Mouse (Mus musculus): ENCODE data around the gene Gng2. TPM values are rescaled to one million over a fixed set of nuclear protein-coding genes. Genes with fewer than 3 reads are reported as not detected.

Gng2 gene
- polyA plus RNA-seq, 1 experiment from 2014 or later: 423 TPM

GRCm38 (mm10) chr14:19986614-19987357 lies 9.4 kb upstream of the Gng2 start:
- peak overlapping the region; percentile 57 for H3K9ac ChIP-seq (replicated peaks; ENCODE audit: low read length)
- under 1% methylated on average over 13 of the region's 13 CpGs for WGBS
- no peaks in the 10 kb centered on the region for H3K36me3 ChIP-seq (ENCODE audit: control insufficient read depth, insufficient read depth, low read length)
- DNase-seq: peak; percentile 98
- H3K4me1 ChIP-seq (ENCODE audit: control insufficient read depth, insufficient read depth, low read length): peaks cover 37% of the 10 kb centered on the region
- no peaks in the 10 kb centered on the region for H3K9me3 ChIP-seq (ENCODE audit: control insufficient read depth, low read length)
- peak overlapping the region; percentile 61 for H3K4me2 ChIP-seq (ENCODE audit: low read length)
- H3K4me3 ChIP-seq (replicated peaks; ENCODE audit: low read depth, low read length): peak overlapping the region; percentile 25
- peak overlapping the region; percentile 99 for H3K27ac ChIP-seq (replicated peaks; ENCODE audit: low read depth, low read length)
- H3K27me3 ChIP-seq (ENCODE audit: control insufficient read depth, insufficient read depth, low read length): no peaks in the 10 kb centered on the region
- peak; percentile 94 for ATAC-seq (ENCODE audit: low FRiP score, low TSS enrichment)

DNA sequence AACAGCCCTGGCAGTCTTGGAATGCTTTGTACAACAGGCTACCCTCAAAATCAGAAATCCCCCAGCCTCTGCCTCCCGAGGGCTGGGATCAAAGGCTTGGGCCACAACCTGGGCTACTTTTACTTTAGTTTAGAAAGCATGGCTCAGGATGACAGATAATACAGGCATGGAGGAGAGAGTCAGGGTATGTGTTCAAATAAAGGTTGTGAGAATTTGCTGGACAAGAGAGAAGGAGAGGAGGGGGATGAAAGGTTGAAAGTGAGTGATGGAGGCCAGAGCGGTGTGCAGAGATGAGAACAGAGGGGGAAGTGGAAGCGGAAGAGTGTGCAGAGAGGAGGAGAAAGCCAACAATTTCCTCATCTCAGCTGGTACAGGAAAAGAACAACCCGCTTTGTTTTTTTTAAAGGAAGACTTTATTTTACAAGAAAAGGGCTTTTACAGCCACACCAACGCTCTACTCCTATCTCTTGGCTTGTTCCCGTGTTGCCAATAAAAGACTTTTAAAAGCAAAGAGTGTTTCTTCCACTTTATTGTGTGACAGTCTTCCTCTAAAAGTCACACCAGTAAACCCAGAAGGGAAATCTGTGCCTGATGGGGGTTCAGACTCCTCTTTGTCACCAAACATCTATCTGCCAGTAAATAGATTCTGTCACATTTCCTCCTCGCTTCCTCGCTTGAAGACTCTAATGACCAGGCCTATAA lies 8.6 kb upstream of the Gng2 start:
- H3K4me2 ChIP-seq (ENCODE audit: low read length): peak overlapping the region; percentile 61
- ATAC-seq (ENCODE audit: low FRiP score, low TSS enrichment) (no peak), DNase-seq (no peak)
- H3K4me3 ChIP-seq (replicated peaks; ENCODE audit: low read depth, low read length): peak overlapping the region; percentile 25; the same call in 1 of the 2 replicates
- peak overlapping the region; percentile 57 for H3K9ac ChIP-seq (replicated peaks; ENCODE audit: low read length)
- peak overlapping the region; percentile 99 for H3K27ac ChIP-seq (replicated peaks; ENCODE audit: low read depth, low read length)
- H3K9me3 ChIP-seq (ENCODE audit: control insufficient read depth, low read length): no peaks in the 10 kb centered on the region
- 19% methylated on average over 8 of the region's 8 CpGs for WGBS
- H3K36me3 ChIP-seq (ENCODE audit: control insufficient read depth, insufficient read depth, low read length): no peaks in the 10 kb centered on the region
- H3K4me1 ChIP-seq (ENCODE audit: control insufficient read depth, insufficient read depth, low read length): peaks cover 37% of the 10 kb centered on the region
- no peaks in the 10 kb centered on the region for H3K27me3 ChIP-seq (ENCODE audit: control insufficient read depth, insufficient read depth, low read length)

DNA sequence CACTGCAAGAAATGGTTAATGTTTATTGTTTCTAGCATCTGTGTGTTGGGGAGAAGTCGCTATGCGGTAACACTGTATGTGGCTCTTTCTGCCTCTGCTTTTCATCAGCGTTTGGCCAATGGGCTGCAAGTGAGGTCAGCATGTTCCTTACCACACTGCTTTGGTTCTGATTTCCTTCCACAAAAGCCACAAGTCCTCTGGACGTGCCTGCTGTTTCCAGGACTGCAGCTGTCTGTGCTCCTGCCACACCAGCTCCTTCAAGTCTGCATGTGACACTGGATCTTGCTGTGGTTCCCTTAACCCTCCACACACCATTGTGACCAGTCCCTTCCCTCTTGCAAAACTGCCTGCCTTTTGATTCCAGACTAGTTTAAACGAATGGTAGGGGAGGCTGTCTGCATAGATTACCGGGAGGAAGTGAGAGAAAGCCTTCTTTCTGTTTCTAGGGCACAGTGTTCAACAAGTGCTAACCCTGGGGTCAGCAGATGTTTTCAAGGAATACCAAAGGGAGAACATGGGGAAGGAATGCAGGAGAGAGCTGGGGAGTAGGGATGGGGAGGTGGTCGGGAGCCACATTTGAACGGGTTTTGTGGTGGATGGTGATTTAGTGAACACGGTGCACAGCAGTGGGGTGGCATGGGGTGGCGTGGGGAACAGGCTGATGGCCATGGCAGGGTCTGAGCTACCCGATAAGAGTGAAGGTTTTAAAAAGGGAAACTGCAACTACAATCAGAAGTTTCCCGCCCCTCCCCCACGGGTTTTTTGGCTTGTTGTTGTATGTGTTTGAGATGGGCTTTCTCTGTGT lies 7.9 kb upstream of the Gng2 start:
- Histone ChIP-seq H3K27ac (replicated peaks; ENCODE audit: low read depth, low read length) (peak overlapping the region; percentile 99), H3K27me3 (ENCODE audit: control insufficient read depth, insufficient read depth, low read length) (no peaks in the 10 kb centered on the region), H3K9ac (replicated peaks; ENCODE audit: low read length) (peak overlapping the region; percentile 57), H3K9me3 (ENCODE audit: control insufficient read depth, low read length) (no peaks in the 10 kb centered on the region), H3K4me2 (ENCODE audit: low read length) (peak overlapping the region; percentile 61), H3K4me3 (replicated peaks; ENCODE audit: low read depth, low read length) (no peak overlapping the region), H3K4me1 (ENCODE audit: control insufficient read depth, insufficient read depth, low read length) (peaks cover 37% of the 10 kb centered on the region), H3K36me3 (ENCODE audit: control insufficient read depth, insufficient read depth, low read length) (no peaks in the 10 kb centered on the region)
- DNase-seq (peak; percentile 56), ATAC-seq (ENCODE audit: low FRiP score, low TSS enrichment) (no peak)
- 8% methylated on average over 13 of the region's 13 CpGs for WGBS

- under 1% methylated on average over 24 of the region's 24 CpGs for WGBS
Observed at GRCm38 (mm10) chr14:19976421-19977270, 781 bp downstream of the Gng2 start.

GRCm38 (mm10) chr14:19974978-19975493 lies 2.4 kb downstream of the Gng2 start:
- no peaks in the 10 kb centered on the region for H3K27me3 ChIP-seq (ENCODE audit: control insufficient read depth, insufficient read depth, low read length)
- H3K27ac ChIP-seq (replicated peaks; ENCODE audit: low read depth, low read length): peak overlapping the region; percentile 82
- ATAC-seq (ENCODE audit: low FRiP score, low TSS enrichment) (no peak), DNase-seq (peak; percentile 71)
- H3K9ac ChIP-seq (replicated peaks; ENCODE audit: low read length): peak overlapping the region; percentile 67
- H3K36me3 ChIP-seq (ENCODE audit: control insufficient read depth, insufficient read depth, low read length): no peaks in the 10 kb centered on the region
- H3K4me1 ChIP-seq (ENCODE audit: control insufficient read depth, insufficient read depth, low read length): peaks cover 46% of the 10 kb centered on the region
- no peaks in the 10 kb centered on the region for H3K9me3 ChIP-seq (ENCODE audit: control insufficient read depth, low read length)
- H3K4me2 ChIP-seq (ENCODE audit: low read length): peak overlapping the region; percentile 63
- H3K4me3 ChIP-seq (replicated peaks; ENCODE audit: low read depth, low read length): peak overlapping the region; percentile 45
- WGBS: 12% methylated on average over 11 of the region's 11 CpGs

More at GRCm38 (mm10) chr14:19976421-19977270, 781 bp downstream of the Gng2 start:
- H3K4me2 ChIP-seq (ENCODE audit: low read length): peak overlapping the region; percentile 63
- no peaks in the 10 kb centered on the region for H3K27me3 ChIP-seq (ENCODE audit: control insufficient read depth, insufficient read depth, low read length)
- peak overlapping the region; percentile 45 for H3K4me3 ChIP-seq (replicated peaks; ENCODE audit: low read depth, low read length)
- DNase-seq (peak; percentile 88), ATAC-seq (ENCODE audit: low FRiP score, low TSS enrichment) (peak; percentile 95)
- H3K27ac ChIP-seq (replicated peaks; ENCODE audit: low read depth, low read length): peak overlapping the region; percentile 96
- H3K9me3 ChIP-seq (ENCODE audit: control insufficient read depth, low read length): no peaks in the 10 kb centered on the region
- peak overlapping the region; percentile 92 for H3K9ac ChIP-seq (replicated peaks; ENCODE audit: low read length)
- peaks cover 29% of the 10 kb centered on the region for H3K4me1 ChIP-seq (ENCODE audit: control insufficient read depth, insufficient read depth, low read length)
- no peaks in the 10 kb centered on the region for H3K36me3 ChIP-seq (ENCODE audit: control insufficient read depth, insufficient read depth, low read length)

- peak overlapping the region; percentile 82 for H3K27ac ChIP-seq (replicated peaks; ENCODE audit: low read depth, low read length)
- H3K4me1 ChIP-seq (ENCODE audit: control insufficient read depth, insufficient read depth, low read length): peaks cover 47% of the 10 kb centered on the region
- H3K27me3 ChIP-seq (ENCODE audit: control insufficient read depth, insufficient read depth, low read length): no peaks in the 10 kb centered on the region
- DNase-seq (no peak), ATAC-seq (ENCODE audit: low FRiP score, low TSS enrichment) (no peak)
- no peaks in the 10 kb centered on the region for H3K9me3 ChIP-seq (ENCODE audit: control insufficient read depth, low read length)
- H3K9ac ChIP-seq (replicated peaks; ENCODE audit: low read length): peak overlapping the region; percentile 67; the same call in 1 of the 2 replicates
- 74% methylated on average over 5 of the region's 5 CpGs for WGBS
- peak overlapping the region; percentile 63 for H3K4me2 ChIP-seq (ENCODE audit: low read length)
- H3K36me3 ChIP-seq (ENCODE audit: control insufficient read depth, insufficient read depth, low read length): no peaks in the 10 kb centered on the region
- peak overlapping the region; percentile 45 for H3K4me3 ChIP-seq (replicated peaks; ENCODE audit: low read depth, low read length)
Observed at GRCm38 (mm10) chr14:19974429-19974828, 3.0 kb downstream of the Gng2 start.

DNA sequence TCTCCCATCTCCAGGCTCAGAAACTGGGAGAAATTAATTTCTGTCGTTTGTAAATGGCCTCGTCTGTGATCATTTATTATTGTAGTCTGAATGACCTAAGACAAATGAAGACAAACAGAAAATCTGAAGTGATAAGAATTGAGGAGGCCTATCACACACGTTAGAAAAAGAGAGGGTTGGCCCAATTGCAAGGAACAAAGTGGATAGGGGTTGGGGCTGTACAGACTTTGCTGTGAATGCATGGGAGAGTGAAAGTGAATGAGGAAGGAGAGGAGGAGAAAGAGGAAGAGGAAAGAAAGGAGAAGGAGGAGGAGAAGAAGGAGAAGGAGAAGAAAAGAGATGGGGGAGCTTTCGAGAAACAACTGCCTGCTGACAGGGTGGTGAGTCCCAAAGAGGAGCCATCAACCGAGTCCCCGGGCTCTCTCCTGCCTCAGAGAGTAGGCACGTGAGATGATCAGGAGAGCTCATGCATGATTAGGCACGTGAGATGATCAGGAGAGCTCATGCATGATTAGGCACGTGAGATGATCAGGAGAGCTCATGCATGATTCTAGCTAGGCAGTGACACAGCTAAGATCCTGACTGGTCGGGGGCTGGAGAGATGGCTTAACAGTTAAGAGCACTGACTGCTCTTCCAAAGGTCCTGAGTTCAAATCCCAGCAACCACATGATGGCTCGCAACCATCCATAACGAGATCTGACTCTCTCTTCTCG lies 5.0 kb downstream of the Gng2 start:
- H3K9ac ChIP-seq (replicated peaks; ENCODE audit: low read length): no peak overlapping the region
- peaks cover 55% of the 10 kb centered on the region for H3K4me1 ChIP-seq (ENCODE audit: control insufficient read depth, insufficient read depth, low read length)
- DNase-seq: no peak
- H3K4me3 ChIP-seq (replicated peaks; ENCODE audit: low read depth, low read length): no peak overlapping the region
- no peaks in the 10 kb centered on the region for H3K27me3 ChIP-seq (ENCODE audit: control insufficient read depth, insufficient read depth, low read length)
- H3K36me3 ChIP-seq (ENCODE audit: control insufficient read depth, insufficient read depth, low read length): no peaks in the 10 kb centered on the region
- no peak for ATAC-seq (ENCODE audit: low FRiP score, low TSS enrichment)
- no peaks in the 10 kb centered on the region for H3K9me3 ChIP-seq (ENCODE audit: control insufficient read depth, low read length)
- 79% methylated on average over 13 of the region's 13 CpGs for WGBS
- H3K27ac ChIP-seq (replicated peaks; ENCODE audit: low read depth, low read length): no peak overlapping the region
- H3K4me2 ChIP-seq (ENCODE audit: low read length): no peak overlapping the region

Data from midbrain, embryonic 14.5 days (tissue).